Mouse (Mus musculus) ES-E14 (cell line): ENCODE data around the gene Fhit. TPM values are rescaled to one million over a fixed set of nuclear protein-coding genes. Genes with fewer than 3 reads are reported as not detected.

Source experiments
- DNase-seq: peaks from one replicate; pipeline ENCODE4 v3.0.0-alpha.2; 2013; ENCODE audit warnings: low read depth, low spot score
- H3K27ac ChIP-seq: 2 replicates; pipeline ENCODE4 v1.5.1; 2012; ENCODE audit warnings: low read depth, mild to moderate bottlenecking, low read length, moderate library complexity, mixed read lengths; ENCODE audit not compliant: poor library complexity, insufficient read depth, severe bottlenecking
- H3K36me3 ChIP-seq: 2 replicates; pipeline ENCODE4 v1.6.1; 2012; ENCODE audit warnings: mild to moderate bottlenecking, low read length, moderate library complexity, mixed read lengths; ENCODE audit not compliant: control insufficient read depth, poor library complexity, insufficient read depth, severe bottlenecking
- H3K4me1 ChIP-seq, 2 experiments: fragments of 150-350 bp in 1 of 2; sonication (generic) in 1 of 2; 2 replicates each; pipeline ENCODE4 v1.6.1; 2012; ENCODE audit warnings: low read length in 2 of 2, mild to moderate bottlenecking in 1 of 2, mixed read lengths in 1 of 2; ENCODE audit not compliant: control insufficient read depth in 2 of 2, insufficient read depth in 2 of 2, poor library complexity in 1 of 2
- H3K4me3 ChIP-seq, 2 experiments: fragments of 150-350 bp in 1 of 2; sonication (generic) in 1 of 2; 2 replicates each; pipeline ENCODE4 v1.5.1; 2012; ENCODE audit warnings: low read length in 2 of 2, low read depth in 1 of 2, mild to moderate bottlenecking in 1 of 2, mixed read lengths in 1 of 2; ENCODE audit not compliant: insufficient read depth in 1 of 2, poor library complexity in 1 of 2, severe bottlenecking in 1 of 2
- H3K9ac ChIP-seq: 2 replicates; pipeline ENCODE4 v1.6.1; 2012; ENCODE audit warnings: low read depth, mild to moderate bottlenecking, low read length, mixed read lengths; ENCODE audit not compliant: poor library complexity, insufficient read depth, severe bottlenecking
- H3K9me3 ChIP-seq: fragments of 150-350 bp; sonication (generic); 2 replicates; pipeline ENCODE4 v1.6.1; 2012; ENCODE audit warnings: low read depth, mild to moderate bottlenecking, low read length; ENCODE audit not compliant: control insufficient read depth, insufficient read depth
- CHD2 ChIP-seq: IDR thresholded peaks from 2 replicates; pipeline ENCODE4 v1.6.1; 2014; ENCODE audit warnings: mild to moderate bottlenecking, low read depth, low read length, inconsistent platforms
- HCFC1 ChIP-seq: IDR thresholded peaks from 2 replicates; pipeline ENCODE4 v1.6.1; 2012; ENCODE audit warnings: low read length, inconsistent platforms, borderline replicate concordance; ENCODE audit not compliant: insufficient read depth
- MAFK ChIP-seq: IDR thresholded peaks from 2 replicates; pipeline ENCODE4 v1.6.1; 2014; ENCODE audit warnings: mild to moderate bottlenecking, low read depth, low read length, inconsistent platforms; ENCODE audit not compliant: insufficient read depth
- ZC3H11A ChIP-seq: IDR thresholded peaks from 2 replicates; pipeline ENCODE4 v1.6.1; 2012; ENCODE audit warnings: low read depth, mild to moderate bottlenecking, inconsistent platforms, low read length, borderline replicate concordance
- ZNF384 ChIP-seq: IDR thresholded peaks from 2 replicates; pipeline ENCODE4 v1.6.1; 2012; ENCODE audit warnings: low read depth, low read length, inconsistent platforms
- in situ Hi-C, 2 experiments: fragments of 600-800 bp; cut with MboI; formaldehyde crosslinking; loops; one replicate each; pipeline ENCODE4 v1.15.1; 2025; ENCODE audit warnings: low sequenced_read_pairs in 2 of 2, inconsistent platforms in 1 of 2; ENCODE audit not compliant: unreplicated experiment in 2 of 2
- total RNA-seq: library from RNA; depleted of rRNA; stranded (reverse); fragments of 300-350 nt; gene quantifications from 2 replicates; pipeline ENCODE4 v1.2.3, GENCODE M21; 2012

The Fhit gene
- total RNA-seq, 1 experiment, result 1.0 TPM

DNA sequence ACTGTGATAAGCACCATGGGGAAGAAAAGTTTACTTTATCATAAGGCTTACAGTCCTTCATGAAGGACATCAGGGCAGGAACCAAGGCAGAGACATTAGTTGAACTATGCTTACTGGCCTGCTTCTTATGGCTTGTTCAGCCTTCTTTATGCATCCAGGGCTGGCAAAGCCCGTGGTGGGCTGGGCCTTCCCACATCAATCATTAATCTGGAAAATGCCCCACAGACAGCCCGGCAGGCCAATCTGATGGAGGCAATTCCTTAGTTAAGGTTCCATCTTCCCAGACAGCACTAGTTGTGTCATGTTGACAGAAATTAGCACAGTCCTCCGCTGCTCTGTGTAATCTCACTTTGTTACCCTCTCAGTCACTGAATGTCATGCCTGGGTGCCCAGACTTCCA, 4.1 kb downstream of the Fhit start:
- H3K4me1 ChIP-seq, result no peaks in the 10 kb centered on the region
- no peak overlapping the region for H3K9ac ChIP-seq
- no peak overlapping the region for H3K27ac ChIP-seq
- H3K36me3 ChIP-seq, result no peaks in the 10 kb centered on the region
- no peaks in the 10 kb centered on the region for H3K9me3 ChIP-seq
- in situ Hi-C loops, result no loop called here
- no peak overlapping the region for H3K4me3 ChIP-seq
- DNase-seq, result no peak
- TF ChIP-seq MAFK (no peak), ZNF384 (no peak)

GRCm38 (mm10) chr14:11151634-11152321, 10.1 kb downstream of the Fhit start:
- Histone ChIP-seq H3K4me3 (no peak overlapping the region), H3K9ac (no peak overlapping the region), H3K27ac (no peak overlapping the region), H3K4me1 (no peaks in the 10 kb centered on the region), H3K36me3 (no peaks in the 10 kb centered on the region), H3K9me3 (no peaks in the 10 kb centered on the region)
- in situ Hi-C loops, result no loop called here
- TF ChIP-seq ZC3H11A (no peak), ZNF384 (no peak), CHD2 (no peak), HCFC1 (no peak), MAFK (no peak)
- DNase-seq, result no peak

DNA sequence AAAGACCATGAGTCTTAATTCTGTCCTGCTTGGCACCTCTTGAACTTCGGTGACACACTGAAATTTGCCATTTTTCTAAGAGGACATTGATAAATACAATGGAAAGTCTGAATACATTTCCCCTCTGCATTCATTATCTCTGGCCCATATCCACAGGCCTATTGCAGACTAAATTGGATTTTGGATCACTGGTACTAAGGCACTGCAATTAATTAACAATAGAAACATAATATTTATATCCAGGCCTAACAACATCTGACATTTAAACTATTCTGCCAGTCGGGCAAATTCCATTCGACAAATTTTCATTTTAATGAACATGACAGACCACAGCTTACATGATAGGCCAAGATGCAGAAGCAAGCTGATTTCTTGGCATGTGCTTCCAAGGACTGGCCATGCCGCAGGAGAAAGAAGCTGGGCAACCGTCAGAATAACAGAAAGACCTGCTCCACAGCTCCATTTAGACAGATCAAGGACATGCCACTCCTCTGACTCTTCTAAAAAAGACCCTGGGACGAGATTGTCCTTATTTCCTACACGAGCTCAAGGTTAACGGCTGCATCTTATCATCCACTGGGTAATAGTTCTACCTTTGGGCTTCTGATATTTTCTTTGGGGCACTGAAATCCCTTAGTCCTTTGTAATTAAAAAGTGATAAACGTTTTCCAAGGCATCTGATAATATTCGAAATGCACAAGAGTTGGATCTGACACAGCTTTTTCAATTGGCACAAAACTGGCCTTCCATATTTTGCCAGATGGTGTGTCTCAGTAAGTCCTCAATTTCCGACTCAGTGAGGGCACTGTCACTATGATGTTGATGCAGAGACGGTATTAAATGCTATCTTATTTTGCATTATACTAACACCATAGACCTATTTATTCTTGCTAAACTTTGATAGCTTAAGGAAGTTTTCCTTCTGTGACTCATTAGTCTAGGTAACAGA, 27.8 kb downstream of the Fhit start:
- no peak overlapping the region for H3K9ac ChIP-seq
- in situ Hi-C loops, result loop anchor here in 1 of 2 experiments (10.0 kb wide), 1 partner anchor 61 kb away; no protein-coding TSS in a partner anchor
- H3K9me3 ChIP-seq, result no peaks in the 10 kb centered on the region
- no peaks in the 10 kb centered on the region for H3K36me3 ChIP-seq
- H3K4me3 ChIP-seq, result no peak overlapping the region
- DNase-seq, result no peak
- TF ChIP-seq ZNF384, result no peak
- TF ChIP-seq ZC3H11A, result no peak
- no peak for TF ChIP-seq MAFK
- TF ChIP-seq HCFC1, result no peak
- no peak for TF ChIP-seq CHD2
- H3K27ac ChIP-seq, result no peak overlapping the region
- no peaks in the 10 kb centered on the region for H3K4me1 ChIP-seq

DNA sequence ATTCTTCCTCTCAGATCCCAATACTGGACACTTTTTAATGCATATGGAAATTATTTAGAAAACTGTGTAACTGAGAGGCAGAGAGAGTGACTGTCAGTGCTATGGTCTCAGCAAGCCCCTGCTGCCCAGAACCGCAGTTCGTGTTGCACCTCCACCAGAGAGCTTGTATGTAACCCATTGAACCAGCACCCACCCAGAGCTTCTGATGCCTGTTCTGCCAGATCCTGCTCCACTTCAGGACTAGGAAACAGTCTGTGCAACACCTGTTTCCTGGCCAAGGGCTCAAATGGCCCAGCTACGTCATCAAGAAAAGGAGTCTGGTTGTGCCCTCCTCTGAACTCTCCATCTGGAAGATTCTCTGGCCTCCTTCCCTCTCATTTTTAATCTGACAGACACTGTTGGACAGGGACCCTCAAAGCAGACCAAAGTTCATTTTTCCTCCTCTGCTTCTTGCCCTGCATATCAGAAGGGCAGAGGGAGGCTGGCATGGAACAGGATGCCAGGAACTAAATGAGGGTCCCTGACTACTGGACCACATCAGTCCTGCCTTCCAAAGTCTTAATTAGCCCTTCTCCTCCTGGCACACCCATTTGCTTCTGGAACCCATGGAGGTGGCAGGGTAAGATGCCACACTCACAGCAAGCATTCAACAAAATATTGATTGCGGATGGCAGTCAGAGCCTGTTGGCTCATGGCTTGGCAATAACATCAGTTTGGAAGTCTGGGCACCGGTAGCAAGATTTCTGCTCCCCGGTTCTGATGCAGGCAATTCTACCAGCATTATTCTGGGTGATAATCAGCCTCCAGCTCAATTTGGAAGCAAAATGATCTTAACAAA, 29.0 kb downstream of the Fhit start:
- no peaks in the 10 kb centered on the region for H3K36me3 ChIP-seq
- H3K4me3 ChIP-seq, result no peak overlapping the region
- H3K27ac ChIP-seq, result no peak overlapping the region
- TF ChIP-seq HCFC1 (no peak), MAFK (no peak), CHD2 (no peak), ZNF384 (no peak), ZC3H11A (no peak)
- in situ Hi-C loops, result loop anchor here in 1 of 2 experiments (10.0 kb wide), 1 partner anchor 62 kb away; no protein-coding TSS in a partner anchor
- H3K9ac ChIP-seq, result no peak overlapping the region
- no peak for DNase-seq
- H3K9me3 ChIP-seq, result no peaks in the 10 kb centered on the region
- H3K4me1 ChIP-seq, result no peaks in the 10 kb centered on the region
